Mouse (Mus musculus) heart, embryonic 11.5 days (tissue): ENCODE results near the gene Cep250. TPM values are rescaled to one million over a fixed set of nuclear protein-coding genes. Genes with fewer than 3 reads are reported as not detected.

Experiments
- ATAC-seq: fragments of 200-750 bp; cut with Nextera tagmentation; replicated peaks from 2 replicates; pipeline ENCODE4 v1.8.0; 2017; ENCODE audit warnings: moderate library complexity; ENCODE audit not compliant: insufficient number of reproducible peaks, low FRiP score, low TSS enrichment
- H3K27ac ChIP-seq: fragments of 300-500 bp; sonication (generic); 2 replicates; pipeline ENCODE4 v1.5.1; 2014; ENCODE audit warnings: mild to moderate bottlenecking, low read depth, low read length
- H3K27me3 ChIP-seq: fragments of 300-500 bp; sonication (generic); 2 replicates; pipeline ENCODE4 v1.6.1; 2014; ENCODE audit warnings: mild to moderate bottlenecking, low read length, mixed read lengths; ENCODE audit not compliant: control insufficient read depth, insufficient read depth
- H3K36me3 ChIP-seq: fragments of 300-500 bp; sonication (generic); 2 replicates; pipeline ENCODE4 v1.6.1; 2014; ENCODE audit warnings: mild to moderate bottlenecking, low read length, moderate library complexity, mixed read lengths; ENCODE audit not compliant: control insufficient read depth, insufficient read depth
- H3K4me1 ChIP-seq: fragments of 300-500 bp; sonication (generic); 2 replicates; pipeline ENCODE4 v1.6.1; 2014; ENCODE audit warnings: low read length; ENCODE audit not compliant: control insufficient read depth, insufficient read depth
- H3K4me2 ChIP-seq: fragments of 300-500 bp; sonication (generic); 2 replicates; pipeline ENCODE4 v1.6.1; 2014; ENCODE audit warnings: mild to moderate bottlenecking, moderate library complexity
- H3K4me3 ChIP-seq: fragments of 300-500 bp; sonication (generic); 2 replicates; pipeline ENCODE4 v1.5.1; 2014; ENCODE audit warnings: low read depth, low read length
- H3K9ac ChIP-seq: fragments of 300-500 bp; sonication (generic); 2 replicates; pipeline ENCODE4 v1.6.1; 2014; ENCODE audit warnings: mild to moderate bottlenecking, low read depth, low read length, moderate library complexity
- H3K9me3 ChIP-seq: fragments of 300-500 bp; sonication (generic); replicated peaks from 2 replicates; pipeline ENCODE4 v1.6.1; 2016; ENCODE audit warnings: low read length; ENCODE audit not compliant: control insufficient read depth
- WGBS: fragments of 180-500 bp; shearing (Covaris S2); extraction: QIAGEN DNeasy Blood & Tissue Kit; methylation state at CpG from one replicate; pipeline ENCODE4 v1.1.7; 2014; ENCODE audit not compliant: insufficient replicate concordance; 5-methylcytosine and 5-hydroxymethylcytosine counted together
- polyA plus RNA-seq: library from polyadenylated mRNA; unstranded; fragments of >200 nt; fragmentation: Nextera tagmentation; extraction: Ambion mirVana; gene quantifications from 2 replicates; pipeline ENCODE4 v1.2.1, GENCODE M21; 2014

Gene Cep250
- polyA plus RNA-seq, 1 experiment from 2014 or later: 12.3 TPM

- Histone ChIP-seq H3K4me3 (no peak overlapping the region), H3K27me3 (peaks cover 15% of the 10 kb centered on the region), H3K9me3 (no peaks in the 10 kb centered on the region), H3K9ac (no peak overlapping the region), H3K27ac (no peak overlapping the region), H3K36me3 (no peaks in the 10 kb centered on the region), H3K4me1 (0 out of 2 replicates have a peak, but pooled peaks cover 5% of the 10 kb centered on the region), H3K4me2 (no peak overlapping the region)
- no peak for ATAC-seq
- WGBS: 60% methylated on average over 5 of the region's 5 CpGs
Measured at GRCm38 (mm10) chr2:155947390-155948002, 8.8 kb upstream of the Cep250 start.

- Histone ChIP-seq H3K27ac (no peak overlapping the region), H3K27me3 (peaks cover 14% of the 10 kb centered on the region), H3K9me3 (no peaks in the 10 kb centered on the region), H3K9ac (no peak overlapping the region), H3K4me2 (no peak overlapping the region), H3K4me1 (no peaks in the 10 kb centered on the region), H3K4me3 (no peak overlapping the region), H3K36me3 (no peaks in the 10 kb centered on the region)
- WGBS: 34% methylated on average over 6 of the region's 6 CpGs
- ATAC-seq: no peak
Measured at GRCm38 (mm10) chr2:155949362-155949761, 6.9 kb upstream of the Cep250 start.

DNA sequence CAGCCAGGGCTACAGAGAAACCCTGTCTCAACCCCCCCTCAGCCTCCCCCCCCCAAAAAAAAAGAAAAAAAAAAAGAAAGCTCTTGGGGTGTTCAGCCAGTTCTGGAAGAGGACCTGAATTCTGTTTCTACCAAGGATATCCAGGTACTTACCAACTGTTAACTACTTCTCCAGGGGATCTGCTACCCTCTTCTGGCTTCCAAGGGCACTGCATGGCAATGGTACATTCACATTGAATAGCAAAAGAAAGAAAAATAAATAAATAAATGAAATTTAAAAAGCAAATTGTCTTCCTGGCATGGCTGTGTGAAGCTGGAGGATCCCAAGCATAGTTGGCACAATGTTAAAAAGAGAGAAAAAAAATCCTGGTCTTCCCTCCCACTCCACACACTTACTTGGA lies 4.3 kb upstream of the Cep250 start:
- no peaks in the 10 kb centered on the region for H3K9me3 ChIP-seq
- no peak for ATAC-seq

GRCm38 (mm10) chr2:155959981-155960380 lies 3.7 kb downstream of the Cep250 start:
- no peak overlapping the region for H3K4me2 ChIP-seq
- WGBS: 87% methylated on average over 5 of the region's 5 CpGs
- H3K4me1 ChIP-seq: no peaks in the 10 kb centered on the region
- no peaks in the 10 kb centered on the region for H3K27me3 ChIP-seq
- ATAC-seq: no peak
- H3K9me3 ChIP-seq: no peaks in the 10 kb centered on the region
- H3K27ac ChIP-seq: no peak overlapping the region
- no peak overlapping the region for H3K9ac ChIP-seq
- no peak overlapping the region for H3K4me3 ChIP-seq
- peaks cover 12% of the 10 kb centered on the region; the same call in 1 of the 2 replicates for H3K36me3 ChIP-seq

More for the DNA sequence above, 4.3 kb upstream of the Cep250 start:
- H3K27me3 ChIP-seq: peaks cover 11% of the 10 kb centered on the region
- no peak overlapping the region for H3K4me2 ChIP-seq
- no peaks in the 10 kb centered on the region for H3K36me3 ChIP-seq
- H3K9ac ChIP-seq: no peak overlapping the region
- H3K4me1 ChIP-seq: no peaks in the 10 kb centered on the region
- H3K27ac ChIP-seq: no peak overlapping the region
- no peak overlapping the region for H3K4me3 ChIP-seq

- Histone ChIP-seq H3K4me2 (no peak overlapping the region), H3K4me3 (no peak overlapping the region), H3K27me3 (no peaks in the 10 kb centered on the region), H3K4me1 (no peaks in the 10 kb centered on the region), H3K9me3 (no peaks in the 10 kb centered on the region), H3K27ac (no peak overlapping the region), H3K36me3 (peaks cover 16% of the 10 kb centered on the region; the same call in 1 of the 2 replicates), H3K9ac (no peak overlapping the region)
- ATAC-seq: no peak
- WGBS: 83% methylated on average over 10 of the region's 10 CpGs
Measured at GRCm38 (mm10) chr2:155961862-155962261, 5.6 kb downstream of the Cep250 start.

DNA sequence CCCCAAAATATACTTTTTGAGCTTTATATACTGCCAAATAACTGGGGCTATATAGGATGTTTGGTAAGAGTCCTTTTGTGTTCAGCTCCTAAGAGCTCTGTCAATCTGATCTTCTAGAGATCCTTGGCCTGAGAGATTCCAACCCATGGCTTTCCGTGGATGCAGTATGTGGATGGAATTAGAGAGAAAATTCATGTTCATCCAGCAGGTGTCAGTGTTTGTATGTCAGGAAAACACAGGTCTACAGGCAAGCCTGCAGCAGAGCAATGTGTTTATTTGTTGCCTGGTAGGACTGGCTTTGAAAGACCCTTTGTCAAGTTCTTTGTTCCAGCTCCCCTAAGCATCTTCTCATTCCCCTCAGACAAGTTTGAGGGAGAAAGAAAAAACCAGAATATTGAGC lies 6.7 kb downstream of the Cep250 start:
- peaks cover 25% of the 10 kb centered on the region for H3K36me3 ChIP-seq
- H3K9ac ChIP-seq: no peak overlapping the region
- H3K9me3 ChIP-seq: no peaks in the 10 kb centered on the region
- H3K4me3 ChIP-seq: no peak overlapping the region
- H3K27me3 ChIP-seq: no peaks in the 10 kb centered on the region
- no peak overlapping the region for H3K27ac ChIP-seq
- H3K4me2 ChIP-seq: no peak overlapping the region
- ATAC-seq: no peak
- H3K4me1 ChIP-seq: no peaks in the 10 kb centered on the region
- 44% methylated on average over 1 of the region's 1 CpGs for WGBS

DNA sequence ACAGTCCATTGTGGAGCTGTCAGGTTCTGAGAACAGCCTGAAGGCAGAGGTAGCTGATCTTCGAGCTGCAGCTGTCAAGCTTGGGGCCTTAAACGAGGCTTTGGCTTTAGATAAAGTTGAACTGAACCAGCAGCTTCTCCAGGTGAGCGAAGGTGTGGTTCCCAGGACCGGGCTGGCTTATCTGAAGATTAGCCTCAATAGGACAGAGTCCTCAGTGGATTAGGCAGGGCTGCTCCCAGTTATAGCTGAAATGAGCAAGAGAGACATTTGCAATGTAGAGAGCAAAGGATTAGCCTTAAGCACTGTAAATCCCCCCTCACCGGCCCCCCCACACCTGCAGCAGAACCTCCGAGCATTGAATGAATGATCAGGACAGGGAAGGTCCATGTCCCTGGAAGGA lies 17.1 kb downstream of the Cep250 start:
- Histone ChIP-seq H3K27ac (no peak overlapping the region), H3K27me3 (no peaks in the 10 kb centered on the region), H3K4me1 (no peaks in the 10 kb centered on the region), H3K4me3 (no peak overlapping the region), H3K9me3 (no peaks in the 10 kb centered on the region), H3K4me2 (no peak overlapping the region), H3K36me3 (peaks cover 52% of the 10 kb centered on the region), H3K9ac (no peak overlapping the region)
- no peak for ATAC-seq
- WGBS: 70% methylated on average over 6 of the region's 6 CpGs

- ATAC-seq: no peak
- Histone ChIP-seq H3K36me3 (peaks cover 45% of the 10 kb centered on the region), H3K9ac (no peak overlapping the region), H3K4me3 (no peak overlapping the region), H3K27me3 (no peaks in the 10 kb centered on the region), H3K4me1 (no peaks in the 10 kb centered on the region), H3K9me3 (no peaks in the 10 kb centered on the region), H3K4me2 (no peak overlapping the region), H3K27ac (no peak overlapping the region)
- WGBS: 80% methylated on average over 14 of the region's 14 CpGs
Measured at GRCm38 (mm10) chr2:155974087-155974731, 18.0 kb downstream of the Cep250 start.
